Mouse (Mus musculus) spleen, postnatal 14 days (tissue): ENCODE measurements around the gene Hoxb7.

Experiments used
- DNase-seq, 2 experiments: peaks; one replicate each; pipeline ENCODE4 v3.0.0; 2021 to 2022; ENCODE audit warnings: low spot score in 2 of 2

Hoxb7 gene

DNA sequence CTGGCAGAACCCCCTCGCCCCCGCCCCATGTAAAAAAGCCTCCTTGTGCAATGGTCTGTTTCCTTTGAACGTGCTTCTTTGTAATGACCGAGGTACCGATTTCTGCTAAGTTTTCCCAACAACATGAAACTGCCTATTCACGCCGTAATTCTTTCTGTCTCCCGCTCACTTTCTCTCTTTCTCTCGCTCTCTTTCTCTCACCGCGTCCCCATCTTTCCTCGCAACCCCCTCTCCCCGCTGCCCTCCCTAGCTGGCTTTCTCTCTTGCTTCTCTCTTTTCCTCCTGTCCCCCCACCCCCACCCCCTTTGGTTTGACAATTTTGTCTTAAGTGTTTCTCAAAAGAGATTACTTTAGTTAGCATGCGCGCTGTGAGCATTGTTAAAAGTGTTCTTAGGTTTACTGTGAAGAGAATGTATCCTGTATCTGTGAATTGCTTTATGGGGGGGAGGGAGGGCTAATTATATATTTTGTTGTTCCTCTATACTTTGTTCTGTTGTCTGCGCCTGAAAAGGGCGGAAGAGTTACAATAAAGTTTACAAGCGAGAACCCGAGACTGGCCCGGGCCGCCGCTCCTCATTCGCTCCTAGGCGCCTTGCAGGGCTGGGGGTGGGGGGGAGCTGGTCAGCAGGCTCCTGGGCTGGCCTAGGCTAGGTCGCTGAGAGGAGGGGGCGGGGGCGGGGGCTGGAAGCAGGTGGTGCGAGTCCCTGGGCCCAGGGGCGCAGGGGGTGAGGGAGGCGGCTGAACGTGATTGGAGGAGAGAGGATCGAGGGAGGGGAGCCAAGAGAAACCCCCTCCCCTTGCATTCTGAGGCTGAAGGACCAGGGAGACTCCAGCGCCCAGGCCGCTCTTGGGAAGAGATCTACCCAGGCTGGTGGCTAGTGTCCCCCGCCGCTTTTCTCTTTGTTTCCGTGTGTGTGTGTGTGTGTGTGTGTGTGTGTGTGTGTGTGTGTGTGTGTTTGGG lies 1.4 kb upstream of the Hoxb7 start:
- DNase-seq, result no peak

GRCm38 (mm10) chr11:96286739-96287385 lies 439 bp downstream of the Hoxb7 start:
- no peak for DNase-seq

GRCm38 (mm10) chr11:96287411-96287810 lies 988 bp downstream of the Hoxb7 start:
- no peak for DNase-seq

- no peak for DNase-seq
Observed at GRCm38 (mm10) chr11:96288455-96289221, 2.2 kb downstream of the Hoxb7 start.

GRCm38 (mm10) chr11:96289293-96289692 lies 2.9 kb downstream of the Hoxb7 start:
- DNase-seq, result no peak

GRCm38 (mm10) chr11:96289837-96290236 lies 3.4 kb downstream of the Hoxb7 start:
- DNase-seq, result no peak

DNA sequence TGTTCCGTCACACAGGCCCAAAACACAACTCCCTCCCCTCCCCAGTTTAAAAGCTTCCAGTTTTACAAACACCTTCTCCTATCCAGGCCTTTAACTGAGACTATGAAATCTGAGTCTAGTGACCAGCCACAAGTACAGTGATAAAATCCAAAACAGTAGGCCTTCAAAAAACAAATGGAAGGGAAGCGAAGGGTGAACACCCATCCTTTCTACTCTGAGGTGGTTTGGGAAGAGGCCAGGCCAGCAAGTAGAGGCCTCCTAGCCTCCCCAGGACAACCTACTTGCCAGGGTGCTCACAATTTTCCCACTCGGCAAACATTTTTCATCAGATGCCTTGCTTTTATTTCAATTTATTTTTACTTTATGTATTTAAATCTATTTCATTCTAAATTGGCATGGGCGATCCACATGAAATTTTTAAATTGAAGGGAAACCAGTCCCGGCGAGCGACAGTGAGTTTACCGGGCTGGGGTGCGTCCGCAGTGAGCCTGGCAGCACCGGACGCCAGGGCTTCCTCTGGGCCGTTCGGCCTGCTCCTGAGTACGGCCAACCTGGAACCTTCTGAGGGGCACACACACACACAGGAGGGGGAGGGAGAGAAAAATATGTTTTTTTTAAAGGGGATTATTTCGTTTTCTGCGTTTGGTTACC lies 4.4 kb downstream of the Hoxb7 start:
- DNase-seq, result no peak

- DNase-seq, result no peak
Observed at GRCm38 (mm10) chr11:96291681-96292564, 5.5 kb downstream of the Hoxb7 start, which contains the start of gene Hoxb6. Gene Hoxb6 (plus strand): TSS chr11:96292476.

DNA sequence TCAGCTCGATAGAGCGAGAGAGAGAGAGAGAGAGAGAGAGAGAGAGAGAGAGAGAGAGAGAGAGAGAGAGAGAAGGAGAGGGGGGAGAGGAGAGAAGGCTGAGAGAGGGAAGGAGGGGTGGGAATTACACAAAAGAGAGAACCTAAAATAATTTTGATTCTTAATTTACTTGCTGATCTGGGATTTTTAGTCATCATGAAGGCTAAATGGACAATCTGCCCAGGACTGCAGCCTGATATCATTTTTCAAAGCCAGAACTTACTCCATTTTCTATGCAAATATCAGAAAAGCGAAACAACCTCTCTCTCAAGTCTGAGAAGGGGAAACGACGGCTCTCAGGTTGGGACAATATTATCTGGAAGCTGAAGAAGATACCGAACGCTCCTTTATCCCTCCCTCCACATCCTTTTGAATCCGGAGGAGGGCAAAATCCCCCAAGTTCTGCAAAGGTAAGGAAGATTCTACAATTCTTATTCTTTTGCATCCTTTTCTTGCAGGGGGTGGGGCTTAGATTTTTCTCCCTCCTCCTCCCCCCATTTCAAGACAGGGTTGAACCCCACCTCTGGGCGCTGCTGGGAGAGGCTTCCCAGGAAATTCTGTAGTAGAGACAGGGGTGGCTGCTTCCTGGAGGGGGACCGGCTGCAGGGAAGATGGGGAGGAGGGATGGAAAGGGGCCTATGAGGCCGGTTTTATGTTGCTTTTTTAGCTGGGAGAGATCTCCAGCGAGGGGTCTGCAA lies 6.3 kb downstream of the Hoxb7 start:
- no peak for DNase-seq

DNA sequence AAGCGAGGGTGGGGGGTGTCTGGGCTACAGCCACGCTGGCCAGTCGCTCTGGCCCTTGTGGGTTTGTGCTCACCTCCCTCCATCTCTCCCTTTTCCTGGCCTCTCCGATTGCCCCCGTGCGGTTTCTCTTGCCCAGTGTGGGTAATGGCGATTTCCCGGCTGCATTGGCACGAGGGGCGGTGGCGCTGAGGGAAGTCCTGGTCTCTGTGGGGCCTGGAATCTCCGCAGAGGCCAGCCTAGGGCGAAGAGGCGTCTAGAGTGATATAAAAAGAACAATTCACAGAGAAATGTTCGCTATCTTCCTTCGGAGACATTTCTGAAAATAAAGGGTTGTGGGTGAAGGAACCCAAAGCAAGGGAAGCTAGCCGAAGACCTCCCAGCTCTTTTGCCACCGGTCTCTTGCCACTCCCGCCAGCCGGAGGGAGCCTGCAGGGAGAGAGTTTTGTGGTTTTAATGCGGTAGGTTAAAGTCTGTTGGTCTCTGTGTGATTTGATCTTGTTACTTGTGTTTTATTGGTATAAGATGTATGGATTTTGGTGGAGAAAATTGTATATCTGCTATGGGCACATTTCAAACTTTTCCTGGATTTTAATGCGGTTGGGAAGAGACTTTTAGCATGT lies 7.0 kb downstream of the Hoxb7 start:
- DNase-seq, result no peak

- DNase-seq, result peak in 1 of 2 experiments; percentile 47
Observed at GRCm38 (mm10) chr11:96294245-96295091, 8.0 kb downstream of the Hoxb7 start.

DNA sequence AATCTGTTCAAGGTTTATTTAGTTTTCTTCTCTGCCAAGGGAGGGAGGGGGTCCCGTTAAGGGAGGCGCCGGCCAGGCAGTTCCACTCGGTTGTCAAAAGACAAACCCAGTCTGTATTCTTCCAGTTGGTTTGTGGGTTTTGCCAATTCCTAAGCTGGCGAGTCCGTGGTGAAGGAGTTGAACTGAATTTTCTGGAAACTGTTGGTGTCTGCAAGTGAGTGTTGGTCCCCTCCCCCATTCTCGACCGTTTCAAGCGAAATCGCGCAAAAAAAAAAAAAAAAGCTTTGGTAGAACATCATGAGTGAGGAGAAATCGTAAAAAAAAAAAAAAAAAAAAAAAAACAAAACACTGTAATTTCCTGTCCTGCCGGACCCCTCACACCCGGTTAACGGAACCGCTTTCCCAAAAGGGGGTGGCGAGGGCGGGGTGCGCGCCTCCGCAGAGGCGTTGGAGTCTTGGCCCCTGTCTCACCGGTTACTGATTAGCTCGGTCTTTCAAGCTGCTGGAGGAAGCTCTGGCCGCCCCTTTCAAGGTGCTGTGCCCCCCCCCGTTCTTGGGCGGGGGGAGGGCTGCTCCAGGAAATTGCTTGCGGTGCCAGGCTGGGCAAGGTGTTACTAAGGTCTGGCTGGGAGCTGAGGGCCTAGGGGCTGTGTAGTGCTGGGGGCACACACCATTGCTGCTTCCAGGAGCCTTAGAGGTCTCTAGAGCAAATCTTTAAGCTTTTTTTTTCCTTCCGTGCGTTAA lies 8.8 kb downstream of the Hoxb7 start:
- DNase-seq, result no peak

GRCm38 (mm10) chr11:96296997-96297396 lies 10.6 kb downstream of the Hoxb7 start:
- no peak for DNase-seq

- DNase-seq, result no peak
Observed at GRCm38 (mm10) chr11:96297428-96297827, 11.0 kb downstream of the Hoxb7 start.

DNA sequence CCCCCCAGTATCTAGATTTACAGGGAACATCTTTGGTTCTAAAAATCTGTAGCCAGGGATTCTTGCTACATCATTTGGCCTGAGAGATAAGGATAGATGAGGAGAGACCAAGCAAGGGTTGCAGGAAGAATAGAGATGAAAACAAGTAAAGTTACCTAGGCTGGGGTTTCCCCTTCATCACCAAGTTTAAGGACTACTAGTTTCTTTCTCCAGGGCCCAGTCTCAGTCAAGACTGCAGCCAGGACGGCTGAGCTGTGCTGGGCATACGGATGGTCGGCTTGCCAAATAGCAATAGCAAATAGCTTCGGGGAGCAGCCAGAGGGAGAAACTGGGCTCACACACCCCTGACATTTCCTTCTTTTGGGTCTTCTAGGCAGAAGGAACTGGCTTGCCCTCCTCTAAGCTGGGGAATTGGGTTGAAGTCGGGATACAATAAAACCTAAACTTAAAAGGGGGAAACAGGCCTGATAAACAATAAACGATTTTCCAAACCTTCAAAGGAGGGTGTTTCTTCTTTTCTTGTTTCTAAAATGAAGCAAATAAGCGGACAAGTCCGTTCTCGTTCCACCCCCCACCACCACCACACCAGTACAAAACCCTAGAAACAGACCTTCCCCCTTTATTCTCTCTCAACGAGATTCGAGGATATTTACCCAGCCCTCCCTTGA lies 11.7 kb downstream of the Hoxb7 start:
- DNase-seq, result no peak

GRCm38 (mm10) chr11:96298895-96299667 lies 12.7 kb downstream of the Hoxb7 start:
- DNase-seq, result no peak
